Mouse (Mus musculus) R1 (cell line): Measurements from ENCODE around the gene Rassf1.

Experiments used
- DNase-seq: peaks from one replicate; pipeline ENCODE4 v3.0.0-alpha.2; 2018; ENCODE audit warnings: low read depth, low spot score

Rassf1 gene

GRCm38 (mm10) chr9:107579023-107579900 lies 27.9 kb downstream of the Rassf1 start:
- DNase-seq = no peak

- DNase-seq = peak; percentile 94
These were observed 29.4 kb downstream of the Rassf1 start, which contains the start of gene Hyal3 for GRCm38 (mm10) chr9:107580501-107581317. Gene Hyal3 (plus strand): TSS chr9:107580818.

GRCm38 (mm10) chr9:107581584-107581983 lies 30.2 kb downstream of the Rassf1 start:
- no peak for DNase-seq

GRCm38 (mm10) chr9:107582509-107583062 lies 31.2 kb downstream of the Rassf1 start:
- no peak for DNase-seq

- no peak for DNase-seq
These were observed 31.8 kb downstream of the Rassf1 start for GRCm38 (mm10) chr9:107583174-107583573.

- peak; percentile 46 for DNase-seq
These were observed 35.1 kb downstream of the Rassf1 start for GRCm38 (mm10) chr9:107586504-107586903.

GRCm38 (mm10) chr9:107586974-107587832 lies 35.8 kb downstream of the Rassf1 start, which contains the start of gene Ifrd2:
Gene Ifrd2 (plus strand): TSS chr9:107587642.
- DNase-seq = peak; percentile 99

GRCm38 (mm10) chr9:107587833-107588639 lies 36.7 kb downstream of the Rassf1 start:
- no peak for DNase-seq

GRCm38 (mm10) chr9:107590058-107590772 lies 38.9 kb downstream of the Rassf1 start:
- DNase-seq = no peak

- DNase-seq = no peak
These were observed 39.4 kb downstream of the Rassf1 start for GRCm38 (mm10) chr9:107590773-107591060.

GRCm38 (mm10) chr9:107593101-107593976 lies 42.0 kb downstream of the Rassf1 start:
- DNase-seq = no peak

GRCm38 (mm10) chr9:107594281-107595062 lies 43.1 kb downstream of the Rassf1 start:
- peak; percentile 86 for DNase-seq

GRCm38 (mm10) chr9:107596619-107597569 lies 45.5 kb downstream of the Rassf1 start:
- no peak for DNase-seq

- DNase-seq = no peak
These were observed 47.0 kb downstream of the Rassf1 start for GRCm38 (mm10) chr9:107598385-107598784.

GRCm38 (mm10) chr9:107599433-107599832 lies 48.1 kb downstream of the Rassf1 start:
- no peak for DNase-seq

- peak; percentile 80 for DNase-seq
These were observed 48.5 kb downstream of the Rassf1 start for GRCm38 (mm10) chr9:107599842-107600241.

GRCm38 (mm10) chr9:107600745-107601144 lies 49.4 kb downstream of the Rassf1 start:
- DNase-seq = peak; percentile 68
